Mouse (Mus musculus) heart, embryonic 16.5 days (tissue): Measurements from ENCODE around the gene Tfr2. TPM values are rescaled to one million over a fixed set of nuclear protein-coding genes. Genes with fewer than 3 reads are reported as not detected.
A peak's percentile ranks its signal among the peaks of the same experiment; 100 is the strongest.

Source experiments
- ATAC-seq: fragments of 200-750 bp; cut with Nextera tagmentation; replicated peaks from 2 replicates; pipeline ENCODE4 v1.8.0; 2017; ENCODE audit warnings: moderate number of reproducible peaks; ENCODE audit not compliant: insufficient read depth, low FRiP score; ENCODE audit errors: extremely low read depth
- H3K27ac ChIP-seq: fragments of 300-500 bp; sonication (generic); 2 replicates; pipeline ENCODE4 v1.5.1; 2014; ENCODE audit warnings: mild to moderate bottlenecking, low read length, control low read depth, moderate library complexity
- H3K27me3 ChIP-seq: fragments of 300-500 bp; sonication (generic); 2 replicates; pipeline ENCODE4 v1.6.1; 2014; ENCODE audit warnings: low read length, mixed read lengths; ENCODE audit not compliant: control insufficient read depth, insufficient read depth
- H3K36me3 ChIP-seq: fragments of 300-500 bp; sonication (generic); 2 replicates; pipeline ENCODE4 v1.6.1; 2014; ENCODE audit not compliant: control insufficient read depth, insufficient read depth
- H3K4me1 ChIP-seq: fragments of 300-500 bp; sonication (generic); 2 replicates; pipeline ENCODE4 v1.6.1; 2014; ENCODE audit warnings: low read length, mixed read lengths; ENCODE audit not compliant: control insufficient read depth, insufficient read depth
- H3K4me2 ChIP-seq: fragments of 300-500 bp; sonication (generic); 2 replicates; pipeline ENCODE4 v1.6.1; 2014; ENCODE audit warnings: low read depth, mild to moderate bottlenecking, control low read depth, low read length
- H3K4me3 ChIP-seq: fragments of 300-500 bp; sonication (generic); 2 replicates; pipeline ENCODE4 v1.5.1; 2014; ENCODE audit warnings: mild to moderate bottlenecking, control low read depth, low read length
- H3K9ac ChIP-seq: fragments of 300-500 bp; sonication (generic); 2 replicates; pipeline ENCODE4 v1.6.1; 2014; ENCODE audit warnings: low read length, control low read depth
- H3K9me3 ChIP-seq: fragments of 300-500 bp; sonication (generic); replicated peaks from 2 replicates; pipeline ENCODE4 v1.6.1; 2016; ENCODE audit warnings: low read length; ENCODE audit not compliant: control insufficient read depth
- WGBS: fragments of 180-500 bp; shearing (Covaris S2); extraction: QIAGEN DNeasy Blood & Tissue Kit; methylation state at CpG from one replicate; pipeline ENCODE4 v1.1.7; 2014; 5-methylcytosine and 5-hydroxymethylcytosine counted together
- microRNA-seq: library from miRNA; unstranded; fragments of <30 nt; microRNA quantifications from one replicate; pipeline ENCODE4, GENCODE M21; 2017
- polyA plus RNA-seq: library from polyadenylated mRNA; unstranded; fragments of >200 nt; fragmentation: Nextera tagmentation; extraction: Ambion mirVana; gene quantifications from 2 replicates; pipeline ENCODE4 v1.2.1, GENCODE M21; 2015

The Tfr2 gene
- polyA plus RNA-seq, 1 experiment from 2014 or later = 0.54 TPM

DNA sequence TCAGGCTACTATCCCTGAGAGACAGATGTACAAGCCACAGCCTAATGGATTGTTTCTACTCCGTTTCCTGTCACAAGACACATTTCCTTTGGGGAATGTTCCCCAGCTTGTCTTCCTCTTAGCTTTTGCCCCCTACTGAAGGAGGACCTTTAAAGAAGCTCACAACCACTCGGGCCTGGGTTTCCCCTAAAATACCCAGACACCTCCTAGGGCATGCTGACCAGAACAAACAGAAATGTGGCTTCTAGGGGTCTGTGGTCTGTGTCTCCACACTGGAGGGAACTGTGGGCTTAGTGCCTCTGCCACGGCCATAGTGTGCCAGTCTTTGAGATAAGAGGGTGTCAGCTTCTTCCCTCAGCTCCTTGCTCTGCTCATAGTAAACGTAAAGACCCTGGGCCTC is 62.0 kb downstream of the Tfr2 start:
- peak overlapping the region; percentile 91 for H3K27ac ChIP-seq
- H3K4me3 ChIP-seq = peak overlapping the region; percentile 84
- H3K4me2 ChIP-seq = peak overlapping the region; percentile 91
- H3K36me3 ChIP-seq = peaks cover 19% of the 10 kb centered on the region
- no peaks in the 10 kb centered on the region for H3K9me3 ChIP-seq
- no peaks in the 10 kb centered on the region for H3K27me3 ChIP-seq
- peak overlapping the region; percentile 89 for H3K9ac ChIP-seq
- 36% methylated on average over 4 of the region's 4 CpGs for WGBS
- H3K4me1 ChIP-seq = peaks cover 25% of the 10 kb centered on the region
- ATAC-seq = no peak

DNA sequence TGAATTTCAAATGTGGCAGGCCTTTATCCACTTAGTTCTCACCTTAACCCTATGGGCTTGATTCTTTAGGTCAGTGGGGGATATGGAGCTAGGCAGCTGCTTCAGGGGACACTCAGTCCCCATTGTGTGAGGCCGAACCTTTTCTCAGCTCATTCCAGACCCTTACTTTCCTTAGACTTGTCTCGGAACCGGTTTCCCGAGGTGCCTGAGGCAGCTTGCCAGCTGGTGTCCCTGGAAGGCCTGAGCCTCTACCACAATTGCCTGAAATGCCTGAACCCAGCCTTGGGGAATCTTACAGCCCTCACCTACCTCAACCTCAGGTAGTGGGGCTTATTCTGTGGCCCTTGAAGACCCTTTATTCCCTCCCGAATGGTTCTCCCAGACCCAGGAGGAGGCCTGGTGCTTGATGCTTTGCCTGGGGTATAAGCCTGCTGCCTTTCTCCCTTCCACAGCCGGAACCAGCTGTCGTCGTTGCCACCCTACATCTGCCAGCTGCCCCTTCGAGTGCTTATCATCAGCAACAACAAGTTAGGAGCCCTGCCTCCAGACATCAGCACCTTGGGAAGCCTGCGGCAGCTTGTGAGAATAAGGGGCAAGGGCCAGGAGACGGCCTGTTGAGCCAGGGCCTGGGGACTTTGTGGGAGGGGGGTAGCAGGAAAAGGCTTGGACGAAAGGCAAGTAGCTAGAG is 63.9 kb downstream of the Tfr2 start:
- WGBS = 66% methylated on average over 12 of the region's 12 CpGs

More for the DNA sequence above, 63.9 kb downstream of the Tfr2 start:
- Histone ChIP-seq H3K27me3 (no peaks in the 10 kb centered on the region), H3K36me3 (peaks cover 38% of the 10 kb centered on the region), H3K4me3 (no peak overlapping the region), H3K9ac (no peak overlapping the region), H3K9me3 (no peaks in the 10 kb centered on the region), H3K4me2 (no peak overlapping the region), H3K4me1 (peaks cover 22% of the 10 kb centered on the region), H3K27ac (no peak overlapping the region)
- ATAC-seq = no peak

Small RNA genes within 50 kb of the gene (microRNA-seq; reads per million reads assigned to microRNA genes)
- not detected for gene Mir6418

Other genes with a start within 250 kb of the Tfr2 start
- 7.7 and 8.5 TPM in 2 replicates for gene Slc12a9, start 236.2 kb upstream of the Tfr2 start, polyA plus RNA-seq
- gene Ephb4, start 219.7 kb upstream of the Tfr2 start, polyA plus RNA-seq = 32.1 and 36.4 TPM in 2 replicates
- gene Zan, start 92.8 kb upstream of the Tfr2 start, polyA plus RNA-seq = 0.02 and 0.09 TPM in 2 replicates
- gene Pop7, start 67.3 kb upstream of the Tfr2 start, polyA plus RNA-seq = 43.3 and 45.5 TPM in 2 replicates
- gene Gigyf1, start 51.3 kb upstream of the Tfr2 start, polyA plus RNA-seq = 8.9 and 9.7 TPM in 2 replicates
- not detected in 2 replicates for gene Epo, start 36.6 kb upstream of the Tfr2 start, polyA plus RNA-seq
- 276 and 285 TPM in 2 replicates for gene Gnb2, start 36.3 kb upstream of the Tfr2 start, polyA plus RNA-seq
- 0.33 and 0.36 TPM in 2 replicates for gene Actl6b, start 16.3 kb upstream of the Tfr2 start, polyA plus RNA-seq
- 21.8 and 25.0 TPM in 2 replicates for gene Mospd3, start 31.2 kb downstream of the Tfr2 start, polyA plus RNA-seq
- gene Pcolce, start 43.9 kb downstream of the Tfr2 start, polyA plus RNA-seq = 121 and 129 TPM in 2 replicates
- 0.12 and 0.39 TPM in 2 replicates for gene Fbxo24, start 59.2 kb downstream of the Tfr2 start, polyA plus RNA-seq
- 24.8 and 31.1 TPM in 2 replicates for gene Lrch4, start 59.3 kb downstream of the Tfr2 start, polyA plus RNA-seq
- gene Gm20605, start 59.3 kb downstream of the Tfr2 start, polyA plus RNA-seq = 9.1 and 12.5 TPM in 2 replicates
- 6.2 and 6.3 TPM in 2 replicates for gene Sap25, start 71.5 kb downstream of the Tfr2 start, polyA plus RNA-seq
- 0.20 and 0.21 TPM in 2 replicates for gene Irs3, start 75.9 kb downstream of the Tfr2 start, polyA plus RNA-seq
- 19.4 and 21.0 TPM in 2 replicates for gene Agfg2, start 114.9 kb downstream of the Tfr2 start, polyA plus RNA-seq
- 1.6 and 1.9 TPM in 2 replicates for gene Nyap1, start 171.8 kb downstream of the Tfr2 start, polyA plus RNA-seq
- 164 and 189 TPM in 2 replicates for gene Tsc22d4, start 175.9 kb downstream of the Tfr2 start, polyA plus RNA-seq
- gene Ppp1r35, start 209.0 kb downstream of the Tfr2 start, polyA plus RNA-seq = 20.5 and 22.6 TPM in 2 replicates
- 5.6 and 5.7 TPM in 2 replicates for gene Mepce, start 217.8 kb downstream of the Tfr2 start, polyA plus RNA-seq
- gene Zcwpw1, start 218.0 kb downstream of the Tfr2 start, polyA plus RNA-seq = 9.6 and 9.9 TPM in 2 replicates